Mouse (Mus musculus) CD4-positive, CD25-positive, alpha-beta regulatory T cell, adult 2 months (primary cell): ENCODE results near the gene Mrpl58.

Source experiments
- DNase-seq: peaks from one replicate; pipeline ENCODE4 v3.0.0-alpha.2; 2012; ENCODE audit warnings: low read depth, low spot score

The Mrpl58 gene

GRCm38 (mm10) chr11:115427482-115428331 is 24.2 kb downstream of the Mrpl58 start:
- DNase-seq = peak; percentile 87

DNA sequence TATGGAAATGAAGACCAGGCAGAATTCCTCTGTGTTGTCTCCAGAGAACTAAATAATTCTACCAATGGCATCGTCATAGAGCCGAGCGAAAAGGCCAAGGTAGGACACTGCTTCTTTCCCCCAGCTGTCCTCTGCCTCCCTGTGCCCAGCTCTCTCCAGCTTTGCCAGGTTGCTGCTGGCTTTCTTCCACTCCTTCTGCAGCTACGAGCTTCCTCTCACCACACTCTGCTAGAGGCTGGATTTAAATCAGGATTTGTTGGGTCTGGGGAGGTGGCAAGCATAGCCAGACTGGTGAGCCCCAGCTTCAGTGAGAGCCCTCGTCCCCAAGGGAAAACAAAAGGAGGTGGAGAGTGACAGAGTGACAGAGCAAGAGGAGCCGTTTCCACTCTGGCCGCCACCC is 25.8 kb downstream of the Mrpl58 start:
- DNase-seq = no peak

DNA sequence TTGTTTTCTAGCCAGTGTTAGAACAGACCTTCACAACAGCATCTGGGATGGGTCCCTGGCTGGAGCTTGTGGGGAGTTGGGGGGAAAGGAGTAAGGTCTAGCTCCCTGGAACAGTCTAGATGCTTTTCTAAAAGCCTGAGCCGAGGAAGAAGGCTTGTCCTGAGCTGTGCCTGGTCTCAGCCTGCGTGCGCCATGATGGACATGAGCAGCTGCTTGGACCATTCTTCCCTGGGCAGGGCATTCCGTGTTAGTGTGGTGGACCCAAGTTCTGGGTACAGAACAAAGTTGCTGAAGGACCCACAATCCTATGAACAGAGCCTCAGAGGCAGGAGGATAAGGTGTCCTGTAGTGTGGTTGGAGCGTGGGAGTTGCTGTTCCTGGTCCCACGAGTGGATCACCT is 27.0 kb downstream of the Mrpl58 start:
- DNase-seq = no peak

DNA sequence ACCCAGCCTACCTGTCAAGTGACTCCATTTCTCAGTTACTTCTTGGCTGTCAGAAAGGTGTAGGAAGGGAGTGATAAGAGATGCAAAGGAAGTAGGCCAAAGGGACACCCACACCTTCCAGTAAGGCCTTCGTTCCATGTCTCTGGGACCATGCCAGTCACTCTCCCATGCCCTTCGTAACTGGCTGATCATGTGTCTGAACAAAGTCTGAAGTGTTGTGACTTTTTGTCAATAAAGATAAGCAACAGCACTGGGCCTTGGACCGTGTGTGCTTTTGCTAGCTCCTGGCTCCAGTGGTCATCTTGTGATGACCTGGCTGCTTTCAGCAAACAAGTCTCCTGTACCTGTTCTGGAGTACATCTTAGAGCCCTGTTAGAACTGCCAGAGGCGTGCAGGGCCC is 29.3 kb downstream of the Mrpl58 start:
- DNase-seq = no peak

DNA sequence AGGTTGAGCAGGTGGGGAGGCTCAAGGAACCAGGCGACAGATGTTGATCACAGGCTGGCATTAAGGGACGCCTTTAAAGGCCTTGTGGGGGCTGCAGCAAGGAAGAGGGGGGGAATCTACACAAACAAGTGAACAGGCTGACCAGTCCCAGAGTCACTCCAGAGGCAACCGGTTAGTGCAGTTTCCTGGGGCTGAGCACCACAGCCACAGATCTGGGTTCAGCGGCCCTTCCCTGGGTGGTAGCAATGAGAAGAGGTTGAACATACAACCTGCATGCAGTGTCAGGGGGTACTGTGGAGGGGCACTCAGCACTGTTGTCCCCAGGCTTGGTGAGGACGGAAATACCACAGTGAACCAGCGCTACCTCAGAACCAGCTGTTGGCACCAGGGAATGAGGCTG is 29.8 kb downstream of the Mrpl58 start:
- DNase-seq = no peak

- no peak for DNase-seq
These were observed 32.2 kb downstream of the Mrpl58 start for GRCm38 (mm10) chr11:115435596-115436337.

DNA sequence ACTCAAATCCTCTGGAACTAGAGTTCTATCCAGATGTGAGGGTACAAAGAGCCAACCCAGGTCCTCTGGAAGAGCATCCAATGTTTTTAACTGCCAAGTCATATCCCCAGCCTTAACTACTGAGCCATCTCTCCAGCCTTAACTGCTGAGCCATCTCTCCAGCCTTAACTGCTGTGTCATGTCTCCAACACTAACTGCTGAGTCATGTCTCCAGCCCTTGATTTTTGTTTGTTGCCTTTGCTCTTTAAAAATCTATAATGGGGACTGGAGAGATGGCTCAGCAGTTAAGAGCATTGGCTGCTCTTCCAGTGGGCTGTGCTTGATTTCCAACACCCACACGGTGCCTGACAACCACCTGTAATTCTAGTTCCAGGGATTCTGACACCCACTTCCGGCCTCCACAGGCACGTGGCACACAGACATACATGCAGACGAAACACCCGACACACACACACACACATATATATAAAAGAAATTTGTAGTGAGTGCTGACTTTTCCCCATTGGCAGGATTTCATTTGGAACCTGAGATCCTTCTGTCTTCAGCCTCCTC is 34.1 kb downstream of the Mrpl58 start:
- DNase-seq = no peak

DNA sequence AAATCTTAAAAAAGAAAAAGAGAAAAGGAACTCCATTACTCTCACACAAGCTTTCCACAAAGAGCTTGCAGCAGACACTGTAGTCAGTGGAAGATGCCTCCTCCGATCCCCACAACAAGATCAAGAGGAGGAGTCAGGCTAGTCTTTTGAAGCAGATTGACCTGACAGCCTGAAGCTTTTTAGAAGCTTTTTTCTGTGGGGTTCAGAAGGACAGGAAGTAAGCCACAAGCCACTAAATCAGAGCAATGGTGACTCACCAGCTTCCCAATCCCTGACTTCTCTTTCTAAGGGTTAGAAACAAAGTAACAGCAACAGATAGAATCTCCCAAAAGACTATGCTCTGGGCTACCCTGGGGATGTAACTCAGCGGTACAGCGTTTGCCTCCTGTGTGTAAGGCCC is 35.8 kb downstream of the Mrpl58 start:
- no peak for DNase-seq

- DNase-seq = no peak
These were observed 36.5 kb downstream of the Mrpl58 start, which contains the start of gene Trim80 for GRCm38 (mm10) chr11:115439906-115440595. TSS of gene Trim80 (plus strand) at chr11:115440545.

GRCm38 (mm10) chr11:115441417-115441816 is 37.9 kb downstream of the Mrpl58 start:
- DNase-seq = no peak

DNA sequence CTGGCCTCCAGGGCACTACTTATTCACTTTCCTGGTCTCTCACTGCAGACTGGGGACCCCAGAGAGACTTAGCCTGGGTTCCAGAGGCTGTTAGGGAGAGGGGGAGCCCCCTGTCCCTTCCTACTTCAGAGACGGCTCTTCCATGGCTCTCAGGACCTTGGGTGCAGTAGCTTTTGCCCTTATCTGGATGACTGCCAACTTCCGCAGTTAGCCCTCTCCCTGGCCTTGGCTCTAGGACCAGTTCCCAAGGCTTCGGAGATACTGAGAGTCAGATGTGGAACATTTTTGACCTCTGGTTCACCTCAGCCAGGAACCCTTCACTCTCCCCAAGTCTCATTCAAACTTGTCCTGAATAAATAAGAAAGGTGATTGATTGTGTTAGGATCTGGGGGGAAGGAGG is 43.4 kb downstream of the Mrpl58 start:
- DNase-seq = no peak

GRCm38 (mm10) chr11:115447321-115447885 is 43.9 kb downstream of the Mrpl58 start:
- no peak for DNase-seq

DNA sequence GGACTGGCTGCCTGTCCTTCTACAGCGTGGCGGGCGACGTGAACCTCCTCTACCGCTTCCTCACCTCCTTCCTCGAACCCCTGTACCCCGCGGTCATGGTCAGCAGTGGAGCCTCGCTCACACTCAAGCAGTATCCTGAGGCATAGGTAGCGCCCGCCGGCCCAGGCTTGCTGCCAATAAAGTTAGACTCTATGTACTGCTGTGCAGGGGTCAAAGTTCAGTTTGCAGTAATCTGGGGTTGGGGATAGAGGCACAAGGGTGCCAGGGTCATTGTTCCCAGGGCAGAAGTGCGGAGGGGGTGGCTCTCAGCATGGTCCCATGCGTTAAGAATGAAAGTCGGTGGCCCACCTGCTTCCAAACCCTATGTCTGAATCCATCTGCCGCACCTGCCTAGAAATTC is 44.5 kb downstream of the Mrpl58 start:
- DNase-seq = no peak

GRCm38 (mm10) chr11:115448998-115449397 is 45.4 kb downstream of the Mrpl58 start:
- no peak for DNase-seq

DNA sequence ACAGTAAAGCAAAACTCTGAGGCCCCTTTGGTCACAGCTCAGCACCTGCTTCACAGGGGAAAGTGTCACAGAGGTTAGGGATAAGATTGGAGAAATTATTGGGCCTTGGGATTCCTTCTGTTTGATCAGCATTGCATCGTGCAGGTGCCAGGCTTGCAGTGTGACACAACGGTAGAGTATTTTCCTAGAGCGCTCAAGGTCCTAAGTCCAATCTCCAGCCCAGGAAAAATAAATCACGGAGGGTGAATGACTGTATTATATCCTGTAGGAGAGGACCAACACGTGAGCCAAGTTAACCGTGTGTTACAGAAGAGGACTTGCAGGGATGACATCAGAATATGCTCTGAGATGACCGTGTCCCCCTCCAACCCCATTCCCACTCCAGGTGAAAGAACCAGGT is 46.6 kb downstream of the Mrpl58 start:
- DNase-seq = no peak

GRCm38 (mm10) chr11:115451781-115452241 is 48.3 kb downstream of the Mrpl58 start:
- peak; percentile 84 for DNase-seq

GRCm38 (mm10) chr11:115452281-115452860 is 48.8 kb downstream of the Mrpl58 start:
- no peak for DNase-seq

- DNase-seq = no peak
These were observed 49.8 kb downstream of the Mrpl58 start for GRCm38 (mm10) chr11:115453306-115453705.

- peak; percentile 29 for DNase-seq
These were observed 51.3 kb downstream of the Mrpl58 start for GRCm38 (mm10) chr11:115454822-115455221.

GRCm38 (mm10) chr11:115455619-115456018 is 52.1 kb downstream of the Mrpl58 start:
- DNase-seq = no peak

- no peak for DNase-seq
These were observed 52.6 kb downstream of the Mrpl58 start for GRCm38 (mm10) chr11:115456182-115456581.
